Mouse (Mus musculus): ENCODE data around the gene Olfr418. TPM values are rescaled to one million over a fixed set of nuclear protein-coding genes. Genes with fewer than 3 reads are reported as not detected.
"Not testable (repeated sequence)": the region's sequence is repeated elsewhere in the genome, so short reads cannot be mapped to it uniquely, and the experiment has no call there.

Gene Olfr418
- total RNA-seq (2021) = not detected
- long read RNA-seq, experiment 1 = 0 reads
- long read RNA-seq, experiment 2 = 0 reads

DNA sequence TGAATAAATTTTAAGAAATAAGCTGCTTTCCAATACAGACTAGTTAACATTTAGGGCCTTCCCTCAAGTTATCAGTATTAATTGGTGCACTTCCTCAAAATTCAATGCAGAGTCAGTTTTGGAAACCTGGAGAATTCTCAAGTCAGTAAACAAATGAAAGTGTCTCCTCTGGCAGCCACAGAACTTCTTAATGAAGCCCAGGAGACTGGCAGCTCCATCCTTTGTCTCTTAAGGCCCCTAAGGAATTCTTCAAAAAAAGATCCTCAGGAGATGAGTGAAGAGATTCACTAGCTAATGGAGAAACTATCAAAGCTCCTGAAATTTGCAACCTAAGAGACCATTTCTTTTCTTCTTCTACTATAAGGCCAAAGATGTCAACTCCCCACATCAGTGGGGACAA is at the start of gene Olfr418:
Olfr418 (plus strand) TSS at position 301 of the 400 bp plus-strand sequence.
- intact Hi-C loops (cut with DNase I) = no loop called here
- no peak for DNase-seq

DNA sequence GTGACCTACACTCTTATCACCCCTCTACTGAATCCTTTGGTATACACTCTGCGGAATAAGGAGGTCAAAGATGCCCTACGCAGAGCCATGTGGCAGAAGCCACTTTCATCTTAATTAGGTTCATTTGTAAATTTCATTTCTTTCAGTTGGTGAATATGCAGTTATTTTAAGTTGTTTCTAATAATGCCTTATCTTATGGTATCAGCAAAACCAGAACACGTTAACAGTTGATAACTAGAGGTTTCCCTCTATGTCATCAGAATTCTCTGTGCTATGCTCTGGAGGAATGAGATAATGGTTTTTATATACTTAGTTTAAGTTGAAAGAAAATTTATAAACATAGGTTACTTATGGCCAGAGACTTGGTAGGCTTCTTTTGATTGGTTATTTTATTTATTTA is 49.3 kb upstream of the Olfr418 start:
- DNase-seq = no peak
- intact Hi-C loops (cut with DNase I) = no loop called here

DNA sequence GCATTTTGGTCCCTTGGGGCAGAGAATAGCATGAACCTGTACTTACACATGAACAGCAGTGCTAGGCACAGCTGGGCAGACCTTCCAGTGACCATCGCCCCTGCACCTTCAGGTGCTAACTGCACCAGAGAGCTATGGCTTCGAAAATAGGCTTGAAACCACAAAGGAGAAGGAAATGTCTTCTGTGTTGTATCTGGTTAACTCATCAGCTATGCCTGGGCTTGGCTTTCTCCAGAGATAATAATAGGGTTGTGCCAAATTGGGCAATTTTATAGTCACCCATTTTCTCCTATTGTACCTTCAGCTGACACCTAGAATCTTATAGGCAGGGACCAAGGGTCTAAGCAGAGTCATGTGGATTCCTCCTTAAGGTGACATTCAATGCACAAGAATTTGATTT is 38.7 kb upstream of the Olfr418 start, which contains the start of gene Fcer1a:
Fcer1a (minus strand) TSS at position 134 of the 400 bp plus-strand sequence.
- intact Hi-C loops (cut with DNase I) = no loop called here

DNA sequence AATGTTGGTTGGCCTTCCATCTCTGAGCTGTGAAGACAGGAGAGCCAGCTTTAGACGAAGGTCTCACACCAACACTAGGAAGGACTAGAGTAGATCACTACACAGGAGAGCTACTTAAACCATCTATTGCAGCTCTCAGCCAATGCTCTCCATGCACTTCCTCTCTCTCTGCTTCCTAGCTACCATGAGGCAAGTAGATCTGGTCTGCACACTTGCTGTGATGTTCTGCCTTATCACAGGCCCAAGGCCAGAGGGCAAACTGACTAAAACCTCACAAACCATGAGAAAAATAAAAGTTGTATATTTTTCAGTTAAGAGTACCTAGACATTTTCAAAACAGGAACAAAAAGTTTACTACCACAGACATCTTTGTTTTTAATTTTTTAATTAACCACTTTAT is 28.8 kb upstream of the Olfr418 start:
- intact Hi-C loops (cut with DNase I); DNase-seq: not testable (repeated sequence)

More for the DNA sequence above, 38.7 kb upstream of the Olfr418 start, which contains the start of gene Fcer1a:
- no peak for DNase-seq

DNA sequence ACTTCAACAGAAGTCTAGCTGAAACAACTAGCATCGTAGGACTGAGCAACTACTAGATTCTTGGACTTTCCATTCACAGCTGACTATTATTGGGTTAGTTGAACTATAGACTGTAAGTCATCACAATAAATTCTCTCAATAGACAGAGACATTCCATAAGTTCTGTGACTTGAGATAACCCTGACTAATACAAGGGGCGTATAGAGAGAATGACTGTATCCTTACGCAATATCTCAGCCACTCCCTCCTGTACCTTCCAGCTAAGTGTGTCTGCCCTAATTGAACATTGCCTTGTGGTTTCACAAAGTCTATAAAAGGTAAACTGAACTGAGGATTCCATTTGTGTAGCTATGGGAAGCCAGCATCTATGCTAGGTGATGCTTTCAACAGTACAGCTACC is 15.9 kb upstream of the Olfr418 start:
- DNase-seq = no peak
- intact Hi-C loops (cut with DNase I) = no loop called here

DNA sequence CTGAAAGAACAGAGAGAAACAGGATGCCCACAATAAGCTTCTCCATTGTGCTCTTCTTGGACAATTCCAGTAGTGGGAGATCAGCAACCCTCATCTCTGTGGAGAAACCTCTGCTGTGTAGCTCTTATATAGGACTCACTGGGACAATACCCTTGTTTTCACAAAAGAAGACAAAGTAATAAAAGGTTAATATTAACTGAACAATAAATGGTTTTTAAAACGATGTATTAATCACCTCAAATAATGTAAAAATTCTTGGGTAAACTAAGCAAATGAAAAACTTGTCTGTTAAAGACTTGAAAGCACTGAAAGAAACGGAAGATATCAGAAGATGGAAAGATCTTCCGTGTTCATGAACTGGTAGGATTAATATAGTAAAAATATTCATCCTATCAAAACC is 11.9 kb downstream of the Olfr418 start, which contains the start of gene Mptx2:
Mptx2 (minus strand) TSS at position 101 of the 400 bp plus-strand sequence.
- intact Hi-C loops (cut with DNase I) = no loop called here
- DNase-seq = no peak

DNA sequence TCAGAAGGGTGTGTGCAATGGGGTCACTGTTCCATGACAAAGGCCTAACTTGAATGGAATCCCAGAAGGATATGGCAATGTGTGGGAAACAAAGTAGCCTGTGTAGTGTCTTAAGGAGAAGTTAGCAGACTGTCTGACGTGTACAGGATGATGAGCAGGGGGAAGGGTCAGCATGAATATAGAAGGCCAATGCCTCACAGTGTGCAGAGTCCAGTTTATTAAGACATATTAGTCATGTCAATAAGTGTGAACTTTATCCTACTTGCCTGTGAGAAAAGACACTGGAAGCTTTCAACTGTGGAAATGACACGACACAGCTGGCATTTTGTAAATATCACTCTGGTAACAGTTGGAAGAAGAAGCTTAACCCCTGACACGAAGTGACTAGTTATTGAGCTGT is 37.0 kb downstream of the Olfr418 start:
- intact Hi-C loops (cut with DNase I) = not testable (repeated sequence)

DNA sequence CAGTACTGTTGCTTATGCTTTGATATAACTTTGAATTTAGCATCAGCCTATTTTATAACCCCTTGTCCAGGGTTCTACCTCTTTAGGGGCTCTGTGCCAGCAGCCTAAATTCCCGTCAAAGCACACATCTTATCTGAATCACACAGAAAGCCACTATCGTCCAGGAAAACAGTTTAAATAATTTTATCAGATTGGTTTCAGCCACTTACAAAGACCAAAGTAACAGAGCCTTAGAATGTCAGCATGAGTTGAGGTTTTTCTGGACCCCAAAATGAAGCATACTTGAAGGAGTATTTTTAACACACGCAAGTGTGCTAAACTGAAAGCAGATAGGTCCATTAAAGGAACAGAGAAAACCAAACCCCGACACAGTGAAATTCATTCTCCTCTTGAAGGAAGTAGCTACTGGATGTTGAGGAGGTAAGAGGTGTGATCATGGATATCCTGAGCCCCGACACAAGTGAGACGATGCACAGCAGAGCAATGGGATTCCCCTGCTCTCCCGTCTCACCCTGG is 47.8 kb downstream of the Olfr418 start:
- DNase-seq; intact Hi-C loops (cut with DNase I): not testable (repeated sequence)

More for the DNA sequence above, 37.0 kb downstream of the Olfr418 start:
- DNase-seq = not testable (repeated sequence)

DNA sequence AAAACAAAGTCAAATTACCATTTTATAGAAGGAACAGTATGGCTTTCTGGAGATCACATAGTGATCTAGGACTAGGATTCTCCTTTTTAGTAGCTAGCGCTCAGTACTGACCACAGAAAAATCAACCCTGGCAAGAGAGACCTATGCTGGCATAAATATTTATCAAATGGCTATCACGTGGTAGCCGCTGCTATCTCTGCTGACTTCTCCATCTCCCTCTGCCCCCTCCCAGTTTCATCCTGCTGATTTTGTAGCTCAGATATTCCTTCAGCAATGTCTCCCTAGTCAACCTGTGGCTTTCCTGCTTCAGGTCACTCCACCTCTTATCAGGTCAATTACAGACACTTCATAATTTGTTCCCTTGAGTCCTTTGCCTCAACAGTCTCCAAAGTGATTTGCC is 49.9 kb downstream of the Olfr418 start:
- DNase-seq = no peak
- intact Hi-C loops (cut with DNase I) = no loop called here

DNA sequence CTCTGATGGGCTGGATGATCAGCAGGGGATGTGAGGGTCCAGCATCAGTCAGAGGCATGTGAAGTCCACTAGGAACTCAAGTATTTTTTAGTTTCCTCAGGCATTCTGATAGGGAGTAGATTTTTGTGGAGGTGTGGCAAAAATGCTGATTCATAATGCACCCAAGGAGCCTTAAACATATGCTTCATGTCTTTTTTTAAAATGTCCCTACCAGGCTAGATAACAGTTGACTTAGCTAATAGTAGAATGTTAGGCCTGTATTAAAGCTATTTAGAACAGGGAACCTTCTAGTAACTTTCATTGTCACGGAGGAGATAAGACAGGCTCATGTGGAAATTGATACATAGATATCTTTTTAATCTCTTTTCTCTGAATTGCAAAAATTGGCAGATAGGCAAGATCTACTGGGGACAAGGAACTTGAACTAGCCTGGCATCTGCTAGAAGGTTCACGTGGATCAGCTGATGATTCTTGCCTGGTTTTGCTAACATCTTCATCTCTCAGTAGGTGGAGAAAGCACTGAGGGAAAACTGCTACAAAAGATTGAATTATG is 52.2 kb downstream of the Olfr418 start:
- intact Hi-C loops (cut with DNase I) = no loop called here
- DNase-seq = no peak

DNA sequence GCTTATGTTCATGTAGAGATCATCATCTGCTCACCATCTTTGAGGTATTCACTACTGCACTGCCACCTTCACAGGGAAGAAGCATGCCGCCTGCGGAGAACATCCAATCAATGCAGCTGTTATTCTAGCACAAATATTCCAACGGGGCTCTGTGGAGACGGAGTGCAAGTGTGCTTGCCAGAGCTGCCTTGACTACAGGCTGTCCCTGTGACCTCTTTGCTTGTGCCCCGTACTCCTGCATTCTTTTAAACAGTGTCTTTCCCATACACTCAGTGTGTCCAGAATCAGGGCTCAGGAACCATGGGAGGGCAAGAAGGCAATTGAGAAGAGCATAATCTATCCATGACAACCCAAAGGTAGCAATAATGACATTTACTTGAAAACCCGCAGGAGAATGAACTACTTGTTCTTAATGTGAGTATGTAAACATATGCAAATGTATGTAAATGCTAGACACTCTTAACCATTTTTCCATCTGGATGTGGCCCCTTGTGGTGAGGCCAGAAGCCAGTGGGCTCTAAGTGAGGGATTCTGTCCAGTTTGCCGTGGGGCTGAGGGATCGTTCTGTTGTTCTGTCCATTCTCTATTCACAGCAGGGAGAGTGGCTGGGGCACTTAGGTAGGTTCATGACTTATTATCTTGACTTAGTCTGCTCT is 55.9 kb downstream of the Olfr418 start:
- no peak for DNase-seq
- intact Hi-C loops (cut with DNase I) = no loop called here

DNA sequence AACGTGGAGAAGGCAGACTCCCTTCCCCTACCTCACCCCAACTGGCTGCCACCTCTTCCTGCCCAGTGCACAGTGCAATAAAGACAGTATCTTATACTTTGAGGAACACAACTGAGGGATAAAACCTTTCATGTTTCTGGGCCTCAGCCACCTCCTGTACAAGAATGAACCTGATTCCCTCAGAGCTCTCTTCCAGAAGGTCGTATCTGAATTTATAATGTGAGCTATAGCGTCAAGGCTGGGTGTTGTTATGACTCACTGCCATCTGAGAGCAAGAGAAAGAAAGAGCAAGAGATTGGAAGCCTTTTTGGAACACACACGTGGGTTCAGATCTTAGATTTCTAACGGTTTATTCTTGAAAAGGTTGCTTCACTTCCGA is 56.4 kb downstream of the Olfr418 start:
- intact Hi-C loops (cut with DNase I) = no loop called here
- DNase-seq = no peak

Other genes with a start within 250 kb of the Olfr418 start
- gene Olfr1408, start 128.6 kb upstream of the Olfr418 start, total RNA-seq (2021) = not detected
- not detected for gene Olfr1406, start 75.4 kb upstream of the Olfr418 start, total RNA-seq (2021)
- not detected for gene Olfr218, start 68.2 kb upstream of the Olfr418 start, total RNA-seq (2021)
- not detected for gene Olfr1404, start 53.6 kb upstream of the Olfr418 start, total RNA-seq (2021)
- gene Fcer1a, start 38.8 kb upstream of the Olfr418 start, total RNA-seq (2021) = under 1 TPM in 1 of 2 experiments, not detected in 1; 0.43 TPM
- gene Mptx2, start 11.8 kb downstream of the Olfr418 start, total RNA-seq (2021) = not detected
- gene Ackr1, start 67.7 kb downstream of the Olfr418 start, total RNA-seq (2021) = 1 to 10 TPM; 2.2 to 2.9 TPM
- gene Aim2, start 84.9 kb downstream of the Olfr418 start, total RNA-seq (2021) = under 1 TPM in 1 of 2 experiments, not detected in 1; 0.47 TPM
- 1 to 10 TPM; 8.7 to 8.9 TPM for gene Cadm3, start 101.7 kb downstream of the Olfr418 start, total RNA-seq (2021)
- not detected for gene Ifi206, start 225.0 kb downstream of the Olfr418 start, total RNA-seq (2021)

Data from gastrocnemius, postnatal 36 days (tissue).